Mouse (Mus musculus) c-Kit-positive CD71-negative TER-119-negative erythroid progenitor cells, embryonic 14.5 days (primary cell): ENCODE results near the gene Zfp316.

Experiments used
- DNase-seq: peaks from one replicate; pipeline ENCODE4 v3.0.0-alpha.2; 2013; ENCODE audit warnings: low read depth

Zfp316 gene

GRCm38 (mm10) chr5:143279247-143279646, 9.4 kb upstream of the Zfp316 start:
- no peak for DNase-seq

DNA sequence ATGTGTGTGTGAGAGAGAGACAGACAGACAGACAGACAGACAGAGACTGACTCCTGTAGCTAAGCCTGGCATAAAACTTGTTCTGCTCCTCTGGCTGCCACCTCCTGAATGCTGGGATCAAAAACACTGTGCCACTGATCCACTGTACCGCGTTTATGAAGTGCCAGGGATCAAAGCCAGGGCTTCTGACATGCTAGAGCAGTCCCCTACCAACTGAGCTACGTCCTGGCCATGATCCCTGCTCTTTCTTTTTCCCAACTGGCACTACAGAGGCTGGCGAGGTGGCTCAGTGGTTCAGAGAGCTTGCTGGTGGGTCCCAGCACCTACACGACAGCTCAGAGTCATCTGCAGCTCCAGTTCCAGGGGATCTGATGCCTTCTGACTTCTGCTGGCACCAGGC, 5.9 kb upstream of the Zfp316 start:
- no peak for DNase-seq

- DNase-seq = no peak
Measured at GRCm38 (mm10) chr5:143272540-143273330, 2.9 kb upstream of the Zfp316 start.

- DNase-seq = no peak
Measured at GRCm38 (mm10) chr5:143272108-143272507, 2.3 kb upstream of the Zfp316 start.

DNA sequence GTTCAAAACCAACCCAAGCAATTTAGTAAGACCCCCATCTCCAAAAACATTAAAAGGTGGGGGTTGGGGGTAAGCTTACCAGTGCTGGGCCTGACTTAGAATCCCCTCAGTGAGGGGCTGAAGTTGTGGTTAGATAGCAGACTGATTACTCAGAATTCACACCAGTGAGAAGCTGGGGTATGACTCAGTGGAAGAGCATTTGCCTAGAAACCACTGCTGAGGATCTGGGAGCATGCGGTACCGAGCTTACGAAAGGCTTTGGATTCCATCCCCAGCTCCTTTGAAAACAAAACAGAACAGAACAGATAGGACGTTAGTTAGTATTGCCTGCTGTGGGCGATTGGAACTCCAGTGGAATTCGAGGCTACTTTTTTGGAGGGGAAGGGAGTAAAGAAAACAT, 1.8 kb upstream of the Zfp316 start:
- no peak for DNase-seq

DNA sequence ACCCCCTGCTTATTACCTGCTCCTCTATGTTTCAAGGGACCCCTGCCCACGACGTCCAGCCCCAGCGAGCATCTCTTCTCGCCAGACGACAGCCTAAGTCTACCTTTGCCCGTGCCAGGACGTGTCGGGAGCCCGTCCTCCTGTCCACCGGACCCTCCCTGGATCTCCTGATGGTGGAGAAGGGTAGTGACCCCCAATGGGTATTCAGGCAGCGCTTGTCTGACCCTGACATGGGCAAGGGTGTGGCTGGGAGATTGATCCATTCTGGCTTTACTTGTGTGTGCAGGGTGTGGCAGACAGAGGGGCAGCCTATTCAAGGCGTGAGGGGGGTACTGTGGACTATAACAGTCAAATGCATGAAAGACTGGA, 313 bp upstream of the Zfp316 start:
- DNase-seq = no peak

DNA sequence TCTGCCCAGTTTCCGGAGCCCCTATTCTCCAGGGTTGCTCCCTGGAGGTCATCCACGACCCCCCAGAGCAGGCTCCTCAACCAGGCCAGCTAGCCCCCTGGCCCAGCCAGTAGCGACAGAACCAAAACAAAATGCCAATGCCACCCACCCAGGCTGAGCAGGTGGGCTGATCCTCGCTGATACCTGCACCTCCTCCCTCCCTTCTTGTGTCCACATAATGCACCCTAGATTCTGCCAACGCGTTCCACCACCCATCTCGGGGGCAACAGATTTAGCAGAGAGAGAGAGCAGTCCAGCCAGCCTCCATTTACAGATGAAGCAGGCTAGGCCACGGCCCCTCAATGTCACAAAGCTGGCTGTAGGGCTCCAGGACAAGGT, 848 bp downstream of the Zfp316 start:
- no peak for DNase-seq

DNA sequence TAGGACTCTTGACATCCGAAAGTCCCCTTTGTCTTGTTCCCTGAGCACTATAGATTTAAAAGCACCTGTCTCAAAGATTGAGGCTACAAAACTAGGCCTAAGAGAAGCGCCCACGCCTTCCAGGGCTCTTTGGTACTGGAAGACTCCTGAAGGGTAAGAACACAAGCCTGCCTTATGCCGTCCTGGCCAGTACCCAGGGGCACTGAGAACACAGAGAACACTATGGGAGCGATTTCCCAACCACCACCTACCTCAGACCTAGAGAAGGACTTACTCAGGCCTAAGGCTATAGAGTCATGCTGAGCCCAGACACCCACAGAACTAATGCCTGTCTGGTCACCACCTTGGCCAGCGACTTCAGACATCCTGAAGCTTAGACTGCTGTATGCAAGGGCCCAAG, 3.0 kb downstream of the Zfp316 start:
- DNase-seq = no peak

DNA sequence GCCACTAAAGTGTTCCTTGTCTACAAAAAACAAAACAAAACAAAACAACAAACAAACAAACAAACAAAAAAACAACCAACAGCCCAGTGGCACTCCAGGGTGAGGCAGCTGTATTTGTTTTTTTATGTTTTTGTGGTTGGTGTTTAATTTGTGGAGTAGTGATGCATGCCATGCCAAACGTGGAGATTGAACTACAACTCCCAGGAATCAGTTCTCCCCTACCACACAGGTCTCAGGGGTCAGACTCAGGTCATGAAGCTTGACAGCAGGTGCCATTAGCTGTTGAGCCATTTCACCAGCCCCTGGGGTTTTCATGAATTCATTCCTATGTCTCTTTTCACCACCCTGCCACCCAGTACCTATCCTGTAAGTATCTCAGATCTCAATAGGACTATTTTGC, 4.4 kb downstream of the Zfp316 start:
- no peak for DNase-seq

- DNase-seq = no peak
Measured at GRCm38 (mm10) chr5:143264689-143265088, 5.1 kb downstream of the Zfp316 start.

DNA sequence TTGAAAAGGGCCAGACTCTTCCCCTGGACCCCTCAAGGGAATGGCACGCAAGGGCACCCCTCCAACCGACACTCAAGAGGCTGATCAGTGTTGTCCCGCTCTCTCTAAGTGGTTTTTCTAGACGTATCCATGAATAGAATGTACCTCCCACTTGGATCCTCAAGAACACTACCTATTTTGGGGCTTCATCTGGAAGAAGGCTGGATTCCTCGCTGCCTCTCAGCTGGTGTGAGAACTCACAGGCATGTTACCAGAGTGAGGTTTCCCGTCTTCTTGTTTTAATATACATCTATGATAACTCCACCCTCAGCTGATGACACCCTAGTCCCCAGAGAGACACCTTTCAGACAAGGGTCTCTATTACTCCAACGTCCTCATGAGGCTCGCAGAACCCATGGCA, 8.2 kb downstream of the Zfp316 start:
- no peak for DNase-seq

- no peak for DNase-seq
Measured at GRCm38 (mm10) chr5:143255802-143256201, 14.0 kb downstream of the Zfp316 start.

DNA sequence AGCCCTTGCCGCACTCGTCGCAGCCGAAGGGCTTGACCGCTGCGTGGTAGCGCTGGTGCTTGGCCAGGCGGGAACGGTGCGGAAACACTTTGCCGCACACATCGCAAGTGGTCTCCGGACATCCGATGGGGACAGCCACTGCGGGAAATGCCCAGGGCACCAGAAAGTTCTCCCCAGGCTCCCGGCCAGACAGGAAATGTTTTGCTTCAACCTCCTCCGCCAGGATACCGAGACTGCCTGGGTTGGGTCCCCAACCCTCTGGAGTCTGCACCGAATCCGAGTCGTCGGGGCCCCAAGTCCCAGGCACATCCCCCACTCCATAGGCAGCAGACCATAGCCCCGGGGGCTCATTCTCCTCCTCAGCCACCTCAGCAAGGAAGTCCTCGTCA, 14.7 kb downstream of the Zfp316 start:
- DNase-seq = no peak

- no peak for DNase-seq
Measured at GRCm38 (mm10) chr5:143254487-143255130, 15.2 kb downstream of the Zfp316 start.

GRCm38 (mm10) chr5:143253881-143254486, 15.8 kb downstream of the Zfp316 start:
- no peak for DNase-seq

GRCm38 (mm10) chr5:143253186-143253880, 16.5 kb downstream of the Zfp316 start:
- no peak for DNase-seq

GRCm38 (mm10) chr5:143252791-143253185, 17.0 kb downstream of the Zfp316 start:
- DNase-seq = no peak

DNA sequence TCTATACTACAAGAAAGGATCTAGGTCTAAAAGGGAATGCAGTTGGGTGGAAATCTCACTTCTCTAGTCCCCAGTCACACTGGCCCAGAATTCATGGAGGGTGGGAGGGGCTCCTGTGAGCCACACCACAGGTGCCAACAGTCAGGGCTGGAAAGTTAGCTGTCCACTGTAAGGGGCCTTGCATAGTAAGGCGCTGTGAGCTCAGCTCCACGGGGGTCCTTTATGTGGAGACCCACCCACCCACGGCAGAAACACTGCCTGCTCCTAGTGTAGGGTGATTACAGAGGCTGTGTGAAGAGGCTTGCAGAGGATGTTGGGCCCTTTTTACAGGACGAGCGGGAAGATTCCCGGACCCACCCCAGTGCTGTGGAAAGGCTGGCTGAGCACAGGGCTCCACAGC, 17.8 kb downstream of the Zfp316 start:
- DNase-seq = no peak

DNA sequence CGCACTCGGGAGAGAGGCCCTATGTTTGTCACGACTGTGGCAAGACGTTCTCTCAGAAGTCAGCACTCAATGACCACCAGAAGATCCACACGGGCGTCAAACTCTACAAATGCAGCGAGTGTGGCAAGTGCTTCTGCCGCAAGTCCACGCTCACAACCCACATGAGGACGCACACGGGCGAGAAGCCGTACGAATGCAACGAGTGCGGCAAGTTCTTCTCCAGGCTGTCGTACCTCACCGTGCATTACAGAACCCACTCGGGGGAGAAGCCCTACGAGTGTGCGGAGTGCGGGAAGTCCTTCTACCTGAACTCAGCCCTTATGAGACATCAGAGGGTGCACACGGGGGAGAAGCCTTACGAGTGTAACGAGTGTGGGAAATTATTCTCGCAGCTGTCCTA, 24.9 kb downstream of the Zfp316 start:
- DNase-seq = no peak

GRCm38 (mm10) chr5:143236036-143236435, 33.8 kb downstream of the Zfp316 start:
- no peak for DNase-seq

DNA sequence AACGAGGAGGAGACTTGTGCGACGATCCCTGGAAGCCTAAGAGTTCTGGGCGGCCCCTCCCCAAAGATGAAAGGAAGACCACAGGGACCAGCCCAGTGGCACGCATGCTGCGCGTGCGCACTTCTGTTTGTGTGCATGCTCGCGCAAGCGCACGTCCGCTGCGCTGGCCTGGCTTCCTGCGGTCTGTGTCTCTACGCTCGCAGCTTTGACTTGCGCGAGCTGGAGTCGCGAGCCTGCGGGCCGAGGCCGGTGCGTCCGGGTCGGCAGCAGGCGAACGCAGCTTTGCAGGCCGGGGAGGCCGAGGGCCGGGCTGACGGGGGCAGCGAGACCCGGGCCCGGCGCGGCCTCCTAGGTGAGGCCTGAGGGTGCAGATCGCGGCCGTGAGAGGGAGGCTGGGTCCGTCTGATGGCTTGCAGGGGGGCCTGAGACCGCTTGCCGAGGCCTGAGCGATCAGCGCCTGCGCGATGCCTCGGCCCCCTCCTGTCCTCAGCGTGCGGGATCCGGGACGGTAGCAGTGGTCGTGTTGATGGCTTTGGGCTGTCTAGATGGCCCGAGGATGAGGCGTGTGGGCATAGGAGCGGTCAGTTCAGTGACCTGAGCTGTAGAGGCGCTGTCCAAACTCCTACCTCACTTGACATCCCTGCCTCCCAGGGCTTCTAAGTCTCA, 34.7 kb downstream of the Zfp316 start, which contains the start of gene Zfp12:
Gene Zfp12, plus strand, starts transcription at position 136 of the 666 bp plus-strand sequence.
- DNase-seq = peak; percentile 85

- DNase-seq = no peak
Measured at GRCm38 (mm10) chr5:143226790-143227189, 43.0 kb downstream of the Zfp316 start, which contains the start of gene Spdye4a. TSS of gene Spdye4a (minus strand) at chr5:143226890.
